Mouse (Mus musculus): Measurements from ENCODE around the gene Asgr2. TPM values are rescaled to one million over a fixed set of nuclear protein-coding genes. Genes with fewer than 3 reads are reported as not detected.

Asgr2 gene
- polyA plus RNA-seq, 1 experiment from 2014 or later: 0.10 TPM

DNA sequence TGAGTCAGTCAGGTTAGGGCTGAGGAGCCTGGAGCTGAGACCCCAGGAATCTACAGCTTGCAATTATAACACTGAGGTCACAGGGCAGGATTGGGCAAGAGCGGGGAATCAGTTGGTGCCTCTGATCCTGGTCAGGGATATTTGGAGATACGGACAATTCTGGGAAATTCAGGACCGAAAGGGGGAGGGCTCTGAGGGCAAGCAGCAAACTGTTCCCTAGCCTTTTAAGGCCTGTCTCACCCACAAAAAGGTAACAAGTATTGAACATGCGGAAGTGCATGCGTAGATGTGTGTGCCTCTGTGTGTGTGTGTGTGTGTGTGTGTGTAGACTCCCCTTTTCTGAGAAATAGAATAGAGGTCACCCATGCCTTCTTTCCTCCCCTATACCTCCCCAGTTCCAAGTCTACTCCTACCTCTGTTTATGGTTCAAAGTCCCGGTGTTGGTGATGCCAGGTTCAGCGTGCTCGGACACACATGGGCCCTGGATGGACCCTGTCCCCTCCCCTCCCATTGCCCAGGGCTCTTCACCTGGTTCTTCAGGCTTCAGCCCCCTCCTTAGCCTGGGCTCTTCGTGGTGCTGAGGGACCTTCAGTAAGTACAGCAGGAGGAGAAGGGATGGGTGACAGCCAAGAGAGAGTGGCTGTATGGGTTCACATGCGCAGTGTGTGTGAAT is 38.4 kb upstream of the Asgr2 start, which contains the start of gene Asgr1:
TSS of gene Asgr1 (plus strand) at position 188 of the 673 bp plus-strand sequence.
- Histone ChIP-seq H3K36me3 (ENCODE audit: control insufficient read depth, insufficient read depth) (no peaks in the 10 kb centered on the region), H3K4me3 (ENCODE audit: low read depth, low read length) (no peak within 1 kb of the TSS), H3K9me3 (ENCODE audit: control insufficient read depth) (no peaks in the 10 kb centered on the region), H3K4me1 (replicated peaks; ENCODE audit: control insufficient read depth, insufficient read depth, low read length) (no peaks in the 10 kb centered on the region), H3K4me2 (replicated peaks; ENCODE audit: low read depth) (no peak within 1 kb of the TSS), H3K27me3 (replicated peaks; ENCODE audit: control insufficient read depth, insufficient read depth, low read length) (no peaks in the 10 kb centered on the region), H3K9ac (ENCODE audit: low read depth, low read length) (no peak within 1 kb of the TSS), H3K27ac (ENCODE audit: low read depth, low read length) (no peak within 1 kb of the TSS)
- no peak for ATAC-seq
- no peak for TF ChIP-seq CTCF (IDR thresholded peaks at IDR 0.05; ENCODE audit: low read depth)
- WGBS: 80% methylated on average over 10 of the region's 10 CpGs

DNA sequence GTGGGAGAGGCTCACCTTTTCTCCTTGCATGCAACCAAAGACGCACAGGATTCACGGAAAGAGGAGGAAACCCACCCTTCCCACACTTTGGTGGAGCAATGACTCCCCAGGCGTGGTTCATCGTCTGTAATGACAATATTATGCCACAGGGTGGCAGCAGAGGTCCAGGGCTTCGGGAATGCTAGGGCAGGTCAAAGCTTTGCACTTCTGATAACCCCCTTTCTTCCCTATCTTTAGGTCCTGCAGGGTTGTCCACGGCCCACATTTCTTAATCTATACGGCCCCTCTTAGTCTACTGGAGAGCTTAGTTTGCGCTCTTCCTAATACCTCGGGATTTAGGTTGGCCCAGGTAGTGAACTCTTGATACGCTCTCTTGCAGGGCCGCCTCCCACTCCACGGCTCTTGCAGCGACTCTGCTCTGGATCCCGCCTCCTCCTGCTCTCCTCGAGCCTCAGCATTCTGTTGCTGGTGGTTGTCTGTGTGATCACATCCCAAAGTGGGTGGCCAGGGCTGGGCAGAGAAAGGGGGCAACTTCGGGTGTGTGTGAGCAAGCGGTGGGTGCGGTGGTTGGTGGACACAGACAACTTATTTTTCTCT is 36.7 kb upstream of the Asgr2 start:
- H3K36me3 ChIP-seq (ENCODE audit: control insufficient read depth, insufficient read depth): no peaks in the 10 kb centered on the region
- no peak overlapping the region for H3K9ac ChIP-seq (ENCODE audit: low read depth, low read length)
- peak; percentile 97 for TF ChIP-seq CTCF (IDR thresholded peaks at IDR 0.05; ENCODE audit: low read depth)
- no peak overlapping the region for H3K27ac ChIP-seq (ENCODE audit: low read depth, low read length)
- ATAC-seq: peak; percentile 32; the same call in 1 of the 2 replicates
- H3K9me3 ChIP-seq (ENCODE audit: control insufficient read depth): no peaks in the 10 kb centered on the region
- no peaks in the 10 kb centered on the region for H3K27me3 ChIP-seq (replicated peaks; ENCODE audit: control insufficient read depth, insufficient read depth, low read length)
- no peaks in the 10 kb centered on the region for H3K4me1 ChIP-seq (replicated peaks; ENCODE audit: control insufficient read depth, insufficient read depth, low read length)
- H3K4me2 ChIP-seq (replicated peaks; ENCODE audit: low read depth): 0 out of 2 replicates have a peak overlapping the region, but pooled peaks have one; percentile 9
- H3K4me3 ChIP-seq (ENCODE audit: low read depth, low read length): no peak overlapping the region
- 24% methylated on average over 17 of the region's 18 CpGs for WGBS

DNA sequence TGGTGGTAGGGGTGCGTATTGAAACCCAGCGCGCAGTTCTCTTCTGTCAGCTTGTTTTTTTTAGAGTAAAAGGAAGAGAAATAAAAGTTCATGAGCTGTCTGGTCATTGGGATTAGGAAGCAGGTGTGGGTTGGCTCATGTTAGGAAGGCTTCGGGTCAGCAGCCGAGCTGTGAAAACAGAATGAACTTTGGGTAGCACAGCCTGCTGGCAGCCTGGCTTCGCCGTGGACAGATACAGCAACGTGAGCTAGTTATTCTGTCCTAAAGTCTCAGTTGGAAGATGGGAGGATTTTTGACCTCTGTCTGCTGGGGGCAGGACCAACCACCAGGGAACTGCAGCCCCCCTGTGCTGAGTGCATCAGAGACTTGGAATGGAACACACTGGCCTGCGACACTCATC is 34.6 kb upstream of the Asgr2 start:
- no peak overlapping the region for H3K27ac ChIP-seq (ENCODE audit: low read depth, low read length)
- H3K9me3 ChIP-seq (ENCODE audit: control insufficient read depth): no peaks in the 10 kb centered on the region
- TF ChIP-seq CTCF (IDR thresholded peaks at IDR 0.05; ENCODE audit: low read depth): no peak
- H3K36me3 ChIP-seq (ENCODE audit: control insufficient read depth, insufficient read depth): no peaks in the 10 kb centered on the region
- 87% methylated on average over 9 of the region's 9 CpGs for WGBS
- no peaks in the 10 kb centered on the region for H3K4me1 ChIP-seq (replicated peaks; ENCODE audit: control insufficient read depth, insufficient read depth, low read length)
- H3K4me2 ChIP-seq (replicated peaks; ENCODE audit: low read depth): no peak overlapping the region
- no peak overlapping the region for H3K9ac ChIP-seq (ENCODE audit: low read depth, low read length)
- no peak overlapping the region for H3K4me3 ChIP-seq (ENCODE audit: low read depth, low read length)
- H3K27me3 ChIP-seq (replicated peaks; ENCODE audit: control insufficient read depth, insufficient read depth, low read length): no peaks in the 10 kb centered on the region
- ATAC-seq: no peak

DNA sequence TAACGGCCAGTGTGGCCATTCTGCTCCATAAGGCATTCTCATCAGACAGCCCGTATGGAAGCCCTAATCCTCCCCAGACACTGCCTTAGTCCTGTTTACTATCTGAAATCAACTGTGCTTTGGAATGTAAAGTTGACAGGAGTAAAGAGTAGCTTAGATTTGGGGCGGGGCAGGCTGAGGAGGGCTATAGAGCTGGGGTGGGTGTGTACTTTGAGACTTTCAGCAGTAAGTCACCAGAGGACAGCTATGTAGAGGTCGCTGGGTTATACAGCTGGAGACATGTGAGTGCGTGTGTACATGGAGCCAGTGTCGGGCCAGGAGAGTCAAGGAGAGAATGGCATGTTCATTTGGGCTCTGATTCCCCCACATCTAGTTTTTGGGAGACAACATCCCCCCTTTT is 32.5 kb upstream of the Asgr2 start:
- no peaks in the 10 kb centered on the region for H3K27me3 ChIP-seq (replicated peaks; ENCODE audit: control insufficient read depth, insufficient read depth, low read length)
- ATAC-seq: no peak

DNA sequence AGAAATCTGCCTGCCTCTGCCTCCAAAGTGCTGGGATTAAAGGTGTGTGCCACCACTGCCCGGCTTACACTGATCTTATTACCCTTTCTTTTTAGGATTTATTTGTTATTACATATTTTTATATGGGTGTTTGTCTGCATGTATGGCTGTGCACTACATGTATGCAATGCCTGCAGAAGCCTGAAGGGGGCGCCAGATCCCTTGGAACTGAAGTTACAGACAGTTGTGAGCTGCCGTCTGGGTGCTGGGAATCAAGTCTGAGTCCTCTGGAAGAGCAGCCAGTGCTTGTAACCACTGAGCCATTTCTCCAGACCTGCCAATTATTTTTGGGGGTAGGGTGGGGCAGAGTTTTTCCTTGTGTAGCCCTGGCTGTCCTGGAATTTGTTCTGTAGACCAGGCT is 29.4 kb upstream of the Asgr2 start:
- no peaks in the 10 kb centered on the region for H3K4me1 ChIP-seq (replicated peaks; ENCODE audit: control insufficient read depth, insufficient read depth, low read length)
- no peak overlapping the region for H3K9ac ChIP-seq (ENCODE audit: low read depth, low read length)
- H3K27ac ChIP-seq (ENCODE audit: low read depth, low read length): no peak overlapping the region
- H3K4me2 ChIP-seq (replicated peaks; ENCODE audit: low read depth): no peak overlapping the region
- no peak for ATAC-seq
- peak; percentile 23; the same call in 1 of the 2 replicates for TF ChIP-seq CTCF (IDR thresholded peaks at IDR 0.05; ENCODE audit: low read depth)
- H3K36me3 ChIP-seq (ENCODE audit: control insufficient read depth, insufficient read depth): no peaks in the 10 kb centered on the region
- H3K4me3 ChIP-seq (ENCODE audit: low read depth, low read length): no peak overlapping the region
- WGBS: 73% methylated on average over 3 of the region's 3 CpGs
- no peaks in the 10 kb centered on the region for H3K27me3 ChIP-seq (replicated peaks; ENCODE audit: control insufficient read depth, insufficient read depth, low read length)
- H3K9me3 ChIP-seq (ENCODE audit: control insufficient read depth): no peaks in the 10 kb centered on the region

More for the DNA sequence above, 32.5 kb upstream of the Asgr2 start:
- Histone ChIP-seq H3K27ac (ENCODE audit: low read depth, low read length) (no peak overlapping the region), H3K9me3 (ENCODE audit: control insufficient read depth) (no peaks in the 10 kb centered on the region), H3K4me3 (ENCODE audit: low read depth, low read length) (no peak overlapping the region), H3K4me2 (replicated peaks; ENCODE audit: low read depth) (no peak overlapping the region), H3K36me3 (ENCODE audit: control insufficient read depth, insufficient read depth) (no peaks in the 10 kb centered on the region), H3K9ac (ENCODE audit: low read depth, low read length) (no peak overlapping the region), H3K4me1 (replicated peaks; ENCODE audit: control insufficient read depth, insufficient read depth, low read length) (no peaks in the 10 kb centered on the region)
- 18% methylated on average over 6 of the region's 6 CpGs for WGBS
- no peak for TF ChIP-seq CTCF (IDR thresholded peaks at IDR 0.05; ENCODE audit: low read depth)

DNA sequence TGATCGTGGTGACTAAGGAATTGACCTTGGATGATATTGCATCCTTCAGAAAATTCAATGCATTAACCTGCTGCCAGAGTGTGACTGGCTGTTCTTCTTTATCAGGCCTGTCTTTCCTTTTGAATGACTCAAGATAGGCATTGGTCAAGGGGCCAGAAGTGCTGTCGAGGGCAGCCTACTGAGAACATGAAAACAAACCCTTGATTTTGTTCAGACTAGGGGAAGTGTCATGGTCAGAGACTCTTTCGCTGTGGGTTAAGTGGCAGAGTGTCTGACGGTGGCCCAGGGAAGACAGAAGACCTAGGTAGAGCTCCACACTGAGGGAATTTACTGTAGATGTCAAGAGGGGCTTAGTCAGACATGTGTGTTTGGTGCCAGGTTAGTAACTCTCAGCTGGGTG is 25.7 kb upstream of the Asgr2 start:
- no peak for ATAC-seq
- H3K9me3 ChIP-seq (ENCODE audit: control insufficient read depth): no peaks in the 10 kb centered on the region

More for the DNA sequence above, 25.7 kb upstream of the Asgr2 start:
- 65% methylated on average over 4 of the region's 4 CpGs for WGBS
- Histone ChIP-seq H3K27me3 (replicated peaks; ENCODE audit: control insufficient read depth, insufficient read depth, low read length) (no peaks in the 10 kb centered on the region), H3K27ac (ENCODE audit: low read depth, low read length) (no peak overlapping the region), H3K4me2 (replicated peaks; ENCODE audit: low read depth) (no peak overlapping the region), H3K9ac (ENCODE audit: low read depth, low read length) (no peak overlapping the region), H3K4me1 (replicated peaks; ENCODE audit: control insufficient read depth, insufficient read depth, low read length) (no peaks in the 10 kb centered on the region), H3K4me3 (ENCODE audit: low read depth, low read length) (no peak overlapping the region), H3K36me3 (ENCODE audit: control insufficient read depth, insufficient read depth) (no peaks in the 10 kb centered on the region)
- TF ChIP-seq CTCF (IDR thresholded peaks at IDR 0.05; ENCODE audit: low read depth): no peak

Data from intestine, postnatal 0 days (tissue).